Mouse (Mus musculus) ES-Bruce4 (cell line): Measurements from ENCODE around the gene Tmed9. TPM values are rescaled to one million over a fixed set of nuclear protein-coding genes. Genes with fewer than 3 reads are reported as not detected.

Experiments used
- H3K27ac ChIP-seq: 2 replicates; pipeline ENCODE4 v1.5.1; 2012; ENCODE audit warnings: low read length, inconsistent platforms; ENCODE audit not compliant: insufficient read depth
- H3K27me3 ChIP-seq: 2 replicates; pipeline ENCODE4 v1.6.1; 2012; ENCODE audit warnings: mild to moderate bottlenecking, low read length, inconsistent platforms; ENCODE audit not compliant: control insufficient read depth, poor library complexity, insufficient read depth, severe bottlenecking
- H3K36me3 ChIP-seq: 2 replicates; pipeline ENCODE4 v1.6.1; 2012; ENCODE audit warnings: inconsistent platforms, mild to moderate bottlenecking, low read length, moderate library complexity; ENCODE audit not compliant: control insufficient read depth, poor library complexity, insufficient read depth, severe bottlenecking
- H3K4me1 ChIP-seq: one replicate; pipeline ENCODE4 v1.8.1; 2011; ENCODE audit warnings: low read length; ENCODE audit not compliant: control insufficient read depth, insufficient read depth
- H3K4me3 ChIP-seq: 2 replicates; pipeline ENCODE4 v1.5.1; 2011; ENCODE audit warnings: low read depth, mild to moderate bottlenecking, low read length
- H3K9ac ChIP-seq: 2 replicates; pipeline ENCODE4 v1.6.1; 2012; ENCODE audit warnings: low read depth, mild to moderate bottlenecking, inconsistent platforms; ENCODE audit not compliant: poor library complexity, severe bottlenecking
- H3K9me3 ChIP-seq: replicated peaks from 2 replicates; pipeline ENCODE4 v1.6.1; 2012; ENCODE audit warnings: mild to moderate bottlenecking, low read length, inconsistent platforms; ENCODE audit not compliant: control insufficient read depth, poor library complexity, insufficient read depth, severe bottlenecking
- CTCF ChIP-seq: IDR thresholded peaks from one replicate; pipeline ENCODE4 v1.8.1; 2011; ENCODE audit warnings: low read depth, low read length
- EP300 ChIP-seq: IDR thresholded peaks from 2 replicates; pipeline ENCODE4 v1.6.1; 2011; ENCODE audit warnings: low read depth, low read length; ENCODE audit not compliant: insufficient read depth
- POLR2A ChIP-seq: IDR thresholded peaks from one replicate; pipeline ENCODE4 v1.8.1; 2011; ENCODE audit warnings: low read length; ENCODE audit not compliant: insufficient read depth
- polyA plus RNA-seq: library from polyadenylated mRNA; stranded (reverse); fragments of >200 nt; gene quantifications from 2 replicates; pipeline ENCODE4 v1.2.4, GENCODE M21; 2011; ENCODE audit warnings: low read depth; ENCODE audit not compliant: missing spikeins, insufficient read depth, insufficient read length

Gene Tmed9
- polyA plus RNA-seq, 1 experiment, result 94.2 TPM

GRCm38 (mm10) chr13:55599566-55600540, 26.3 kb downstream of the Tmed9 start, which contains the start of gene B4galt7:
Gene B4galt7 (plus strand): TSS chr13:55599896.
- Histone ChIP-seq H3K27ac (no peak within 1 kb of the TSS), H3K4me3 (peak within 1 kb of the TSS; percentile 97), H3K9ac (peak within 1 kb of the TSS; percentile 66), H3K27me3 (no peaks in the 10 kb centered on the region), H3K36me3 (peaks cover 23% of the 10 kb centered on the region), H3K9me3 (no peaks in the 10 kb centered on the region), H3K4me1 (no peaks in the 10 kb centered on the region)
- TF ChIP-seq POLR2A (peak; percentile 64), CTCF (no peak)

GRCm38 (mm10) chr13:55600657-55601056, 27.1 kb downstream of the Tmed9 start:
- no peak overlapping the region for H3K27ac ChIP-seq
- no peaks in the 10 kb centered on the region for H3K9me3 ChIP-seq
- H3K27me3 ChIP-seq, result no peaks in the 10 kb centered on the region
- TF ChIP-seq POLR2A (no peak), EP300 (no peak), CTCF (no peak)
- H3K9ac ChIP-seq, result peak overlapping the region; percentile 66
- H3K4me1 ChIP-seq, result no peaks in the 10 kb centered on the region
- H3K4me3 ChIP-seq, result peak overlapping the region; percentile 97
- H3K36me3 ChIP-seq, result peaks cover 16% of the 10 kb centered on the region

- no peak overlapping the region for H3K4me3 ChIP-seq
- no peaks in the 10 kb centered on the region for H3K27me3 ChIP-seq
- TF ChIP-seq POLR2A, result no peak
- no peak for TF ChIP-seq EP300
- peak; percentile 83 for TF ChIP-seq CTCF
- H3K9me3 ChIP-seq, result no peaks in the 10 kb centered on the region
- H3K36me3 ChIP-seq, result peaks cover 8% of the 10 kb centered on the region
- no peak overlapping the region for H3K27ac ChIP-seq
- H3K4me1 ChIP-seq, result no peaks in the 10 kb centered on the region
- no peak overlapping the region for H3K9ac ChIP-seq
These were observed 28.1 kb downstream of the Tmed9 start for GRCm38 (mm10) chr13:55601611-55602010.

GRCm38 (mm10) chr13:55604606-55605005, 31.1 kb downstream of the Tmed9 start:
- H3K27me3 ChIP-seq, result no peaks in the 10 kb centered on the region
- H3K36me3 ChIP-seq, result no peaks in the 10 kb centered on the region
- H3K9ac ChIP-seq, result no peak overlapping the region
- no peak overlapping the region for H3K4me3 ChIP-seq
- TF ChIP-seq CTCF (no peak), POLR2A (no peak), EP300 (no peak)
- no peaks in the 10 kb centered on the region for H3K9me3 ChIP-seq
- H3K4me1 ChIP-seq, result no peaks in the 10 kb centered on the region
- no peak overlapping the region for H3K27ac ChIP-seq

GRCm38 (mm10) chr13:55606899-55607623, 33.5 kb downstream of the Tmed9 start:
- no peak overlapping the region for H3K27ac ChIP-seq
- no peaks in the 10 kb centered on the region for H3K36me3 ChIP-seq
- H3K9me3 ChIP-seq, result no peaks in the 10 kb centered on the region
- no peak for TF ChIP-seq CTCF
- TF ChIP-seq EP300, result no peak
- no peak for TF ChIP-seq POLR2A
- H3K4me3 ChIP-seq, result no peak overlapping the region
- H3K4me1 ChIP-seq, result no peaks in the 10 kb centered on the region
- H3K27me3 ChIP-seq, result no peaks in the 10 kb centered on the region
- H3K9ac ChIP-seq, result no peak overlapping the region
